Mouse (Mus musculus): ENCODE measurements around the gene 2010300C02Rik. TPM values are rescaled to one million over a fixed set of nuclear protein-coding genes. Genes with fewer than 3 reads are reported as not detected.
A peak's percentile ranks its signal among the peaks of the same experiment; 100 is the strongest.

Gene 2010300C02Rik
- polyA plus RNA-seq, 1 experiment = 15.3 TPM

DNA sequence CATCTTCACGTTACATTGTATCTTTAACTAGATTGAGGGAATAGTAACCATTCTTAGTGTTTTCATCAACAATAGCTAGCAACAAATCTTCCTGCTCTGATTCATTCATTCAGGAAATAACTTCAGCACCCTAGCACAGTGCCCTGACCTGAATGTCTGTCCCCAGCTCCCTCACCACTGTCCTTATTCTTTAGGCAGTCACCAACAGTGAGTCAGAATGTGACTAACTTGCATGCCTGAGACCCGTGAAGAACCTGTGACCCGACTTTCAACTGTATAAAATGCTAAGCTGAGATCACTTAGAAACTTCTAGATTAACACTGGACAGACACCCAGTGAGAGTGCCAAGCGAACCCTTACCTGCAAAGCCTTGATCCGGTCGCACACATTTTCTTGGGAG, 88.4 kb downstream of the 2010300C02Rik start:
- no peak overlapping the region for H3K27ac ChIP-seq (ENCODE audit: insufficient read depth, low read depth, low read length)
- TF ChIP-seq CTCF (IDR thresholded peaks at IDR 0.05; ENCODE audit: extremely low read depth, insufficient read length, insufficient replicate concordance, low read depth, low read length) (no peak), POLR2A (IDR thresholded peaks at IDR 0.05; ENCODE audit: low read depth, low read length) (no peak)
- 84% methylated on average over 6 of the region's 6 CpGs for WGBS

DNA sequence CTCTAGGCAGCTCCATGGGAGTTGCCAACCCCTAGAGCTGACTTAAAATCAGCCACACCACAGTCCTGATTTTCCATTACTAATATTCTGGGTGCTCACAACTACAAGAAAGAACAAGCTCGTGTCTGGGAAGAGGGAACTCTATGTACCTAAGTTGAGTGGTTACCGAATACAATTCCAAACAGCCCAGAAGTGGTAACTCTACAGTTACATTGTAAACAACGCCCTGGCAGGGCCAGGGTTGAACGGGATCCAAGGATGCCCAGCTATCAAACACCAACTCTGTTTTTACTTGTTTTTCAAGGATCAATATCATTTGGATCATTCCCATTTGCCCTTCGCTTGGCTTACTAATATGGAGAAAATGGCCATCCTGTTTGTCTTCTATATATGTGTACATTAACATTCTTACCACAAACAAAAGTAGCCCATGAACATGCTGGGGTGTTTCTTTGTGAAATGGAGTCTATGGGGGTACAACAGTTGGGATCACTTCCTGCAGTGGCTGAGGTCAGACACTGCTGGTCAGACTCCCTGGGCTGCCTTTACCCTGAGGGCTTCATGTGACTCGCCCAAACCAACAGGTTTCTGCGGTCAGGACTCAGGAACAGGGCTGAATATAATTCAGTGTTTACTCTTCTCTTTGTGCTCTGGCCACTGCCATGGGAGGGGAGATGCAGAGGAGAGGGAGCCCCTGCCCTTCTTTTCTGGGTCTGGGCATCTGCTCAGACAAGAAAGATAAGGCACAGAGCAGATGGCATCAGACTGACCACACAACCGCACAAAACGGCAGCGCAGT, 89.3 kb downstream of the 2010300C02Rik start:
- peaks cover 19% of the 10 kb centered on the region for H3K36me3 ChIP-seq (ENCODE audit: control insufficient read depth, insufficient read depth, low read length)
- peak overlapping the region; percentile 89 for H3K27ac ChIP-seq (ENCODE audit: insufficient read depth, low read depth, low read length)
- H3K4me3 ChIP-seq (ENCODE audit: low read depth, low read length) = no peak overlapping the region
- no peaks in the 10 kb centered on the region for H3K27me3 ChIP-seq (ENCODE audit: control insufficient read depth, insufficient read depth, low read length)
- H3K4me1 ChIP-seq (ENCODE audit: control insufficient read depth, insufficient read depth, insufficient read length, low read length) = peaks cover 26% of the 10 kb centered on the region; the same call in 1 of the 2 replicates
- WGBS = 73% methylated on average over 10 of the region's 10 CpGs
- TF ChIP-seq POLR2A (IDR thresholded peaks at IDR 0.05; ENCODE audit: low read depth, low read length) (no peak), CTCF (IDR thresholded peaks at IDR 0.05; ENCODE audit: extremely low read depth, insufficient read length, insufficient replicate concordance, low read depth, low read length) (no peak)

More for the DNA sequence above, 88.4 kb downstream of the 2010300C02Rik start:
- no peaks in the 10 kb centered on the region for H3K27me3 ChIP-seq (ENCODE audit: control insufficient read depth, insufficient read depth, low read length)
- no peak overlapping the region for H3K4me3 ChIP-seq (ENCODE audit: low read depth, low read length)
- peaks cover 16% of the 10 kb centered on the region for H3K36me3 ChIP-seq (ENCODE audit: control insufficient read depth, insufficient read depth, low read length)
- peaks cover 26% of the 10 kb centered on the region; the same call in 1 of the 2 replicates for H3K4me1 ChIP-seq (ENCODE audit: control insufficient read depth, insufficient read depth, insufficient read length, low read length)

DNA sequence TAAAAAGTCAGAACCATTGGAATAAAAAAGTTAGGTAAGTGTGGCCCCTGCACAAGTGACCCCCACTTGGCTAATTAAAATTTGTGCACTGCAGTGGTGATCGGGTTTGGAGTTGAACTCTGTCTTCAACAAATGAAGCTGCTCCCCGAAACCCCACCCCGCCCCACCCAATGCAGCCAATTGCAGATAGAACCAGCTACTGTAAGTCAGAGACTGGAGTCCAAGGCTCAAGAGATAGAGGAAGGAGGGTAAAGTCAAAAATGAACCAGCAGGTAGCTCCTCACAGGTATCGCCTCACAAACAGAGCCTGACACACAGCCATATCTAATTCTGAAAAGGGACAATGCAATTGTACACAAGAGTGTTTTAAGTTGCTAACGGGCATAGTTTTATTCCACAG, 90.0 kb downstream of the 2010300C02Rik start:
- Histone ChIP-seq H3K4me1 (ENCODE audit: control insufficient read depth, insufficient read depth, insufficient read length, low read length) (peaks cover 26% of the 10 kb centered on the region; the same call in 1 of the 2 replicates), H3K36me3 (ENCODE audit: control insufficient read depth, insufficient read depth, low read length) (peaks cover 24% of the 10 kb centered on the region), H3K27me3 (ENCODE audit: control insufficient read depth, insufficient read depth, low read length) (no peaks in the 10 kb centered on the region), H3K4me3 (ENCODE audit: low read depth, low read length) (no peak overlapping the region), H3K27ac (ENCODE audit: insufficient read depth, low read depth, low read length) (peak overlapping the region; percentile 89)
- no peak for TF ChIP-seq CTCF (IDR thresholded peaks at IDR 0.05; ENCODE audit: extremely low read depth, insufficient read length, insufficient replicate concordance, low read depth, low read length)
- no peak for TF ChIP-seq POLR2A (IDR thresholded peaks at IDR 0.05; ENCODE audit: low read depth, low read length)
- 38% methylated on average over 5 of the region's 5 CpGs for WGBS

DNA sequence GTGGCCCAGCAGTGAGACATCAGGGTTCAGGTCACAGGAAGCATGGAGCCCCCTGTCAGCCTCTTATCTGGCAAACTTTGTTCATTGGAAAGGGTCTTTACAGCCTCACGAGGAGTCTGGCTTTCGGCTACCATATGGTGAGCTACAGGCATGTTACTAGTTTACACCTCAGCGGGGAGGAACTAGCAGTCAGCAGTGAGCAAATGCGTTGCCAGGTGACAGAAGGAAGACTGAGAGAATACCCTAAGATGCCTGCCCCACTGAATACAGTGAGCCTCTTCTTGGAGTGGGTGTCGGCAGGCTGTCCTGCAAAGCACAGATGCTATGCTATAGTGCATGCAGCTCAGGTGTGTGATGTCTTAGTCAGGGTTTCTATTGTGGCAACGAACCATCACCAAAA, 91.1 kb downstream of the 2010300C02Rik start:
- no peaks in the 10 kb centered on the region for H3K27me3 ChIP-seq (ENCODE audit: control insufficient read depth, insufficient read depth, low read length)
- 80% methylated on average over 6 of the region's 6 CpGs for WGBS
- H3K36me3 ChIP-seq (ENCODE audit: control insufficient read depth, insufficient read depth, low read length) = peaks cover 28% of the 10 kb centered on the region
- no peak overlapping the region for H3K27ac ChIP-seq (ENCODE audit: insufficient read depth, low read depth, low read length)
- H3K4me3 ChIP-seq (ENCODE audit: low read depth, low read length) = no peak overlapping the region
- TF ChIP-seq CTCF (IDR thresholded peaks at IDR 0.05; ENCODE audit: extremely low read depth, insufficient read length, insufficient replicate concordance, low read depth, low read length) (no peak), POLR2A (IDR thresholded peaks at IDR 0.05; ENCODE audit: low read depth, low read length) (no peak)
- H3K4me1 ChIP-seq (ENCODE audit: control insufficient read depth, insufficient read depth, insufficient read length, low read length) = peaks cover 24% of the 10 kb centered on the region

DNA sequence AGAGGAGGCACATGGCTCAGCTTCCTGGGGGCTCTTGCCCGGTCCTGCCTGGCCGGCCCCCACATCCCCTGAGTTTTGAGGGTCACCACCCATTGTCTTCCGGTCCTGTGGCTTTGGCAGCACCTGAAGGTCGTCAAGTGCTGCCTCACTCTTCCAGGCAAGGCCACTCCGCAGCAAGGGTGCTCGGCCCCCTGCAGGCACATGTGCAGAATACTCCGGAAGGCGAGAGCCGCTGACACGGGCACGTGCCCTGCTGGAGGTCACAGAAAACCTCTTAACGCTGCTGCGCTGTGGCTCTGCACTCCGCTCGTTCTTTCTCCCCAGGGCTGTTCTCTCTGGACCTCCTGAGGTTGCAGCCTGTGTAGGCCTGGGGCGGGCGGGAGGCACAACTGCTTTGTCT, 95.7 kb downstream of the 2010300C02Rik start:
- peaks cover 23% of the 10 kb centered on the region for H3K4me1 ChIP-seq (ENCODE audit: control insufficient read depth, insufficient read depth, insufficient read length, low read length)
- no peak overlapping the region for H3K4me3 ChIP-seq (ENCODE audit: low read depth, low read length)
- peaks cover 19% of the 10 kb centered on the region for H3K36me3 ChIP-seq (ENCODE audit: control insufficient read depth, insufficient read depth, low read length)
- no peak for TF ChIP-seq CTCF (IDR thresholded peaks at IDR 0.05; ENCODE audit: extremely low read depth, insufficient read length, insufficient replicate concordance, low read depth, low read length)
- no peak for TF ChIP-seq POLR2A (IDR thresholded peaks at IDR 0.05; ENCODE audit: low read depth, low read length)
- no peaks in the 10 kb centered on the region for H3K27me3 ChIP-seq (ENCODE audit: control insufficient read depth, insufficient read depth, low read length)
- 92% methylated on average over 17 of the region's 17 CpGs for WGBS
- no peak overlapping the region for H3K27ac ChIP-seq (ENCODE audit: insufficient read depth, low read depth, low read length)

DNA sequence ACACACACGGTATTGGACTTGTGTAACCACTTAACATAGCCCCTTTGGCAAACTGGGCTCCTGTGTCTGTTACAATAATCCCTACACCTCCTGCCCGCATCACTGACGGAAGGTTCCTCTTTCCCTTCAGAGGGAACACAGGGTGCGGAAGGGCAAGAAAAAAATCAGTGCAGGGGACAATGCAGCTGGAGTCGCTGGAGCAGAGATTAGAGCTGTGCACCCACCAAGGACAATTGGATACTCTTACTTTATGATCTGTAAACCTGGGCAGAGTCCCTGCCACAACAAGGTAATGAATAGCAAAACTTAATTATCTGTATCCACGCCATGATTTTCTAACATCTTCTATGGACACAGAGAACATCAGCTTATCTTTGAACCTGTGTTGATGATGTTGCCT, 97.8 kb downstream of the 2010300C02Rik start:
- Histone ChIP-seq H3K27me3 (ENCODE audit: control insufficient read depth, insufficient read depth, low read length) (no peaks in the 10 kb centered on the region), H3K4me1 (ENCODE audit: control insufficient read depth, insufficient read depth, insufficient read length, low read length) (peaks cover 33% of the 10 kb centered on the region), H3K27ac (ENCODE audit: insufficient read depth, low read depth, low read length) (no peak overlapping the region), H3K4me3 (ENCODE audit: low read depth, low read length) (no peak overlapping the region), H3K36me3 (ENCODE audit: control insufficient read depth, insufficient read depth, low read length) (peaks cover 12% of the 10 kb centered on the region)
- TF ChIP-seq POLR2A (IDR thresholded peaks at IDR 0.05; ENCODE audit: low read depth, low read length) = no peak
- no peak for TF ChIP-seq CTCF (IDR thresholded peaks at IDR 0.05; ENCODE audit: extremely low read depth, insufficient read length, insufficient replicate concordance, low read depth, low read length)
- 64% methylated on average over 6 of the region's 6 CpGs for whole genome bisulfite sequencing

DNA sequence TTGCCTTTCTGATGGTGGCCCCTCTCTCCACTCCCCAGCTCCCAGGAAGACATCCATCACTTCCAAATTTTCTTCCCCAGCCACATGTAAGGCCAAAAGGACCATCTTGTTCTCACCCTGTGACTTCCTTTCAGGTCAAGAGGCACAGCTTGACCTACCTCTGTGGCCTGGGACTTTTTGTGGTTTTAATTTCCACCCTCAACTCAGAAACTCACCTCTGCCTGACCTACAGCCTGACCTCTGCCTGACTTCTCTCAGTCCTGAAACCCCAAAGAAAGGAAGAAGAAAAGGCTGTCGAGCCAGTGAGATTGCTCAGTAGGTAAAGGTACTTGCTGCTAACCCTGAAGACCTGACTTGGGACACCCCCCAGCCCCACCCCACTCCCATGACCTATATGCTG, 100.3 kb downstream of the 2010300C02Rik start:
- TF ChIP-seq CTCF (IDR thresholded peaks at IDR 0.05; ENCODE audit: extremely low read depth, insufficient read length, insufficient replicate concordance, low read depth, low read length) (no peak), POLR2A (IDR thresholded peaks at IDR 0.05; ENCODE audit: low read depth, low read length) (no peak)
- peaks cover 4% of the 10 kb centered on the region for H3K36me3 ChIP-seq (ENCODE audit: control insufficient read depth, insufficient read depth, low read length)
- peaks cover 56% of the 10 kb centered on the region for H3K4me1 ChIP-seq (ENCODE audit: control insufficient read depth, insufficient read depth, insufficient read length, low read length)
- H3K27ac ChIP-seq (ENCODE audit: insufficient read depth, low read depth, low read length) = no peak overlapping the region
- no peak overlapping the region for H3K4me3 ChIP-seq (ENCODE audit: low read depth, low read length)
- H3K27me3 ChIP-seq (ENCODE audit: control insufficient read depth, insufficient read depth, low read length) = no peaks in the 10 kb centered on the region
- WGBS = 65% methylated on average over 1 of the region's 1 CpGs
